Mouse (Mus musculus): ENCODE results near the gene Fgf22.

GRCm38 (mm10) chr10:79794491-79794931, 39.6 kb downstream of the Fgf22 start:
- TF ChIP-seq CTCF (IDR thresholded peaks at IDR 0.05; ENCODE audit: extremely low read depth, insufficient read length, insufficient replicate concordance, low read depth, low read length) (no peak), POLR2A (IDR thresholded peaks at IDR 0.05; ENCODE audit: low read depth, low read length) (no peak)

Measured in small intestine, adult 2 months (tissue).